Mouse (Mus musculus): ENCODE results near the gene Cacna2d4. TPM values are rescaled to one million over a fixed set of nuclear protein-coding genes. Genes with fewer than 3 reads are reported as not detected.

Gene Cacna2d4
- total and polyA plus RNA-seq, 2 experiments from 2014 or later, result 0.48 to 0.62 TPM

GRCm38 (mm10) chr6:119219237-119219870 lies 17.0 kb upstream of the Cacna2d4 start:
- Histone ChIP-seq H3K27ac (ENCODE audit: low read depth, low read length) (no peak overlapping the region), H3K9ac (no peak overlapping the region), H3K9me3 (ENCODE audit: low read length) (no peaks in the 10 kb centered on the region), H3K36me3 (ENCODE audit: insufficient read depth) (peaks cover 34% of the 10 kb centered on the region), H3K27me3 (ENCODE audit: insufficient read depth, low read length) (no peaks in the 10 kb centered on the region), H3K4me1 (ENCODE audit: insufficient read depth) (0 out of 2 replicates have a peak, but pooled peaks cover under 1% of the 10 kb centered on the region), H3K4me2 (ENCODE audit: low read depth) (no peak overlapping the region), H3K4me3 (ENCODE audit: low read depth, low read length) (no peak overlapping the region)
- ATAC-seq (no peak), DNase-seq (no peak)
- TF ChIP-seq CTCF (IDR thresholded peaks at IDR 0.05; ENCODE audit: low read depth), result no peak
- 68% methylated on average over 15 of the region's 15 CpGs for WGBS

- Histone ChIP-seq H3K36me3 (ENCODE audit: insufficient read depth) (peaks cover 26% of the 10 kb centered on the region), H3K27me3 (ENCODE audit: insufficient read depth, low read length) (no peaks in the 10 kb centered on the region), H3K4me1 (ENCODE audit: insufficient read depth) (0 out of 2 replicates have a peak, but pooled peaks cover 9% of the 10 kb centered on the region), H3K9ac (no peak overlapping the region), H3K9me3 (ENCODE audit: low read length) (no peaks in the 10 kb centered on the region), H3K4me2 (ENCODE audit: low read depth) (no peak overlapping the region), H3K4me3 (ENCODE audit: low read depth, low read length) (no peak overlapping the region), H3K27ac (ENCODE audit: low read depth, low read length) (no peak overlapping the region)
- ATAC-seq (peak; percentile 82), DNase-seq (peak; percentile 89)
- peak; percentile 95 for TF ChIP-seq CTCF (IDR thresholded peaks at IDR 0.05; ENCODE audit: low read depth)
- WGBS, result 40% methylated on average over 10 of the region's 10 CpGs
These were observed 16.0 kb upstream of the Cacna2d4 start for GRCm38 (mm10) chr6:119220297-119220696.

DNA sequence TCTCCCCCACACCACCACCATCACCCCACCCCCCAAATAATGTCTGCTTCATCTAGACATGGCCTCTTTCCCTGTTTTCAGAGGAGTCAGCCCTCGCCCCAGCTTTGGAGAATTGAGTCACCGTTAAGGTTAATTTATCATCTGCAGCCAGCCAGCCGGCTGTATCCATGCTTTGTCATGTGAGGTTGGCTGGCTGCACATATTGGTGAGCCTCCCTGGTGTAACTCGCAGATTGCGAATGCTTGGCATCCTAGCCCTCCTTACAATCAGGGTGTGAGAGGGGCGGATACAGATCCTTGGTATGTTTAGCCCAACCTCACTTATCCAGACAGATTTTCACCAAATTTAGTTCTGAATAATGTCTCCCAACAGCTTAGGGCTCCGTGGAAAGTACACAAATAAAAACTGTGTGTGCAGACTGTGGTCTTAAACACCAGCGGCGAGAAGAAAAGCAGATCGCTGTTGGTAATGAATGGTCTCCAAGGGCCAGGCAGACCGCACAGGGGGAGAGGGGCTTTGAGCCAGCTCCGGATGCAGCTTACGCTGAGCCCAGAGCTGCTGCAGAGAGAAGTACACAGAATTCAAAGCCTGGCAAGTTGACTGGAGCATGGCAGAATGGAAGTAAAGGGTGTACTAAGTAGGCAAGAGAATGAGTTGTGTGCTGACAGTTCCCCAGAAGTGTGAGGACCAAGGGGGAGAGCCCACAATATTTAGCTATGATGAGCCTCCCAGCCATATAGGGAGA lies 11.7 kb upstream of the Cacna2d4 start:
- H3K4me2 ChIP-seq (ENCODE audit: low read depth), result peak overlapping the region; percentile 14; the same call in 1 of the 2 replicates
- H3K4me1 ChIP-seq (ENCODE audit: insufficient read depth), result 0 out of 2 replicates have a peak, but pooled peaks cover 10% of the 10 kb centered on the region
- no peak overlapping the region for H3K4me3 ChIP-seq (ENCODE audit: low read depth, low read length)
- H3K9ac ChIP-seq, result peak overlapping the region; percentile 2; the same call in 1 of the 2 replicates
- ATAC-seq (peak; percentile 74), DNase-seq (peak; percentile 65)
- peak overlapping the region; percentile 15; the same call in 1 of the 2 replicates for H3K27ac ChIP-seq (ENCODE audit: low read depth, low read length)
- TF ChIP-seq CTCF (IDR thresholded peaks at IDR 0.05; ENCODE audit: low read depth), result no peak
- H3K36me3 ChIP-seq (ENCODE audit: insufficient read depth), result peaks cover 8% of the 10 kb centered on the region; the same call in 1 of the 2 replicates
- no peaks in the 10 kb centered on the region for H3K27me3 ChIP-seq (ENCODE audit: insufficient read depth, low read length)
- 21% methylated on average over 13 of the region's 13 CpGs for WGBS
- H3K9me3 ChIP-seq (ENCODE audit: low read length), result no peaks in the 10 kb centered on the region

- Histone ChIP-seq H3K4me1 (ENCODE audit: insufficient read depth) (0 out of 2 replicates have a peak, but pooled peaks cover 10% of the 10 kb centered on the region), H3K36me3 (ENCODE audit: insufficient read depth) (peaks cover 8% of the 10 kb centered on the region; the same call in 1 of the 2 replicates), H3K4me2 (ENCODE audit: low read depth) (no peak overlapping the region), H3K27me3 (ENCODE audit: insufficient read depth, low read length) (no peaks in the 10 kb centered on the region), H3K9me3 (ENCODE audit: low read length) (no peaks in the 10 kb centered on the region), H3K27ac (ENCODE audit: low read depth, low read length) (no peak overlapping the region), H3K9ac (no peak overlapping the region), H3K4me3 (ENCODE audit: low read depth, low read length) (no peak overlapping the region)
- no peak for TF ChIP-seq CTCF (IDR thresholded peaks at IDR 0.05; ENCODE audit: low read depth)
- 70% methylated on average over 12 of the region's 12 CpGs for WGBS
- ATAC-seq (no peak), DNase-seq (no peak)
These were observed 11.1 kb upstream of the Cacna2d4 start for GRCm38 (mm10) chr6:119225226-119225625.

DNA sequence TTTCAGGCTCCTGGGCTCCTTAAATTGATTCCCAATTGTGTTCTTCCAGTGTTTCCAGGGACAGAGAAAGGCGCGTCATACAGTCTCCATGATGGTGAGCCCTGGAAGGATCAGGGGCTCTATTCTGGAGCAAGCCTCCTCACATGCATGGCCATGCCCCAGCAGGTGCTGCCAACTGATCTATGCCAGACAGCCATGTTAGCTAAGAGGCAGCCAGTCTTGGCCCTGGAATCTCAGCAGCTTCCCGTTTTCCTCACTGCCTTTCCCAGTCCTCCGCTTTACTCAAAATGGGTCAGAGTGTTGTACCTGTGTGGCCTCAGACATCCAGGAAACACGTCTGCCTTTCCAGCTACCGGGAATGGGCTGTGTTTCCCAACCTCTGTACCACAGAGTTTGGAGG lies 10.6 kb upstream of the Cacna2d4 start:
- H3K9me3 ChIP-seq (ENCODE audit: low read length), result no peaks in the 10 kb centered on the region
- H3K36me3 ChIP-seq (ENCODE audit: insufficient read depth), result peaks cover 8% of the 10 kb centered on the region; the same call in 1 of the 2 replicates
- no peak overlapping the region for H3K9ac ChIP-seq
- no peak overlapping the region for H3K4me2 ChIP-seq (ENCODE audit: low read depth)
- 0 out of 2 replicates have a peak, but pooled peaks cover 10% of the 10 kb centered on the region for H3K4me1 ChIP-seq (ENCODE audit: insufficient read depth)
- TF ChIP-seq CTCF (IDR thresholded peaks at IDR 0.05; ENCODE audit: low read depth), result no peak
- H3K4me3 ChIP-seq (ENCODE audit: low read depth, low read length), result no peak overlapping the region
- no peak for DNase-seq
- 87% methylated on average over 6 of the region's 6 CpGs for WGBS
- no peak overlapping the region for H3K27ac ChIP-seq (ENCODE audit: low read depth, low read length)
- ATAC-seq, result no peak
- no peaks in the 10 kb centered on the region for H3K27me3 ChIP-seq (ENCODE audit: insufficient read depth, low read length)

- ATAC-seq (no peak), DNase-seq (no peak)
- Histone ChIP-seq H3K4me1 (ENCODE audit: insufficient read depth) (0 out of 2 replicates have a peak, but pooled peaks cover 10% of the 10 kb centered on the region), H3K27me3 (ENCODE audit: insufficient read depth, low read length) (no peaks in the 10 kb centered on the region), H3K27ac (ENCODE audit: low read depth, low read length) (no peak overlapping the region), H3K9me3 (ENCODE audit: low read length) (no peaks in the 10 kb centered on the region), H3K9ac (no peak overlapping the region), H3K36me3 (ENCODE audit: insufficient read depth) (peaks cover 4% of the 10 kb centered on the region; the same call in 1 of the 2 replicates), H3K4me3 (ENCODE audit: low read depth, low read length) (no peak overlapping the region), H3K4me2 (ENCODE audit: low read depth) (no peak overlapping the region)
- TF ChIP-seq CTCF (IDR thresholded peaks at IDR 0.05; ENCODE audit: low read depth), result no peak
- WGBS, result 89% methylated on average over 8 of the region's 8 CpGs
These were observed 9.3 kb upstream of the Cacna2d4 start for GRCm38 (mm10) chr6:119227001-119227400.

Measured in forebrain, postnatal 0 days (tissue).